Mouse (Mus musculus) CH12.LX (cell line): ENCODE measurements around the gene Ankmy2. TPM values are rescaled to one million over a fixed set of nuclear protein-coding genes. Genes with fewer than 3 reads are reported as not detected.

ENCODE experiments used
- DNase-seq: peaks from one replicate; pipeline ENCODE4 v3.0.0-alpha.2; 2013; ENCODE audit errors: extremely low read depth
- H3K27ac ChIP-seq: 2 replicates; pipeline ENCODE4 v1.5.1; 2012; ENCODE audit warnings: low read depth, mild to moderate bottlenecking, control low read depth, moderate library complexity; ENCODE audit not compliant: insufficient read depth
- H3K27me3 ChIP-seq: replicated peaks from 2 replicates; pipeline ENCODE3; 2012; ENCODE audit warnings: inconsistent platforms
- H3K36me3 ChIP-seq, 2 experiments: replicated peaks in 1 of 2; 2 replicates each; pipeline versions ENCODE3 to v1.6.1; 2012; ENCODE audit warnings: inconsistent platforms in 1 of 2, low read length in 1 of 2, mild to moderate bottlenecking in 1 of 2, mixed read lengths in 1 of 2, moderate library complexity in 1 of 2; ENCODE audit not compliant: control insufficient read depth in 1 of 2, insufficient read depth in 1 of 2
- H3K4me1 ChIP-seq, 2 experiments: 2 replicates each; pipeline ENCODE4 v1.6.1; 2012; ENCODE audit warnings: inconsistent platforms in 1 of 2, moderate library complexity in 1 of 2; ENCODE audit not compliant: insufficient read depth in 2 of 2, control insufficient read depth in 1 of 2
- H3K4me2 ChIP-seq: 2 replicates; pipeline ENCODE4 v1.6.1; 2012; ENCODE audit warnings: low read depth, mild to moderate bottlenecking, control low read depth; ENCODE audit not compliant: poor library complexity, insufficient read depth, severe bottlenecking
- H3K4me3 ChIP-seq, 3 experiments: fragments of 150-350 bp in 1 of 3; sonication (generic) in 1 of 3; replicated peaks in 1 of 3; 2 replicates each; pipeline versions ENCODE3 to v1.5.1; 2011 to 2012; ENCODE audit warnings: low read depth in 2 of 3, low read length in 2 of 3, mild to moderate bottlenecking in 2 of 3, moderate library complexity in 2 of 3, control low read depth in 1 of 3, improper control_type of control experiment in 1 of 3, inconsistent platforms in 1 of 3, mixed read lengths in 1 of 3; ENCODE audit not compliant: poor library complexity in 1 of 3
- H3K79me2 ChIP-seq: replicated peaks from 2 replicates; pipeline ENCODE4 v1.6.1; 2012; ENCODE audit warnings: mild to moderate bottlenecking, moderate library complexity; ENCODE audit not compliant: control insufficient read depth, poor library complexity, insufficient read depth, severe bottlenecking; ENCODE audit errors: extremely low read depth
- H3K9ac ChIP-seq: 2 replicates; pipeline ENCODE4 v1.6.1; 2012; ENCODE audit warnings: low read depth, mild to moderate bottlenecking, control low read depth, moderate library complexity; ENCODE audit not compliant: insufficient read depth
- H3K9me3 ChIP-seq: replicated peaks from 2 replicates; pipeline ENCODE3; 2012; ENCODE audit warnings: low read length, inconsistent platforms, mixed read lengths
- BHLHE40 ChIP-seq: IDR thresholded peaks from 2 replicates; pipeline ENCODE4 v1.6.1; 2011; ENCODE audit warnings: mild to moderate bottlenecking, low read depth, low read length, improper control_type of control experiment
- CHD2 ChIP-seq: IDR thresholded peaks from 2 replicates; pipeline ENCODE4 v1.6.1; 2011; ENCODE audit warnings: low read length, improper control_type of control experiment
- EP300 ChIP-seq: IDR thresholded peaks from 2 replicates; pipeline ENCODE4 v1.6.1; 2011; ENCODE audit warnings: low read length, improper control_type of control experiment
- ETS1 ChIP-seq: conservative IDR thresholded peaks from 2 replicates; pipeline ENCODE4 v1.6.1; 2012; ENCODE audit warnings: low read depth, mild to moderate bottlenecking, inconsistent platforms, low read length, improper control_type of control experiment, moderate library complexity
- JUN ChIP-seq: IDR thresholded peaks from 2 replicates; pipeline ENCODE4 v1.6.1; 2011; ENCODE audit warnings: low read depth, mild to moderate bottlenecking, low read length, improper control_type of control experiment, moderate library complexity; ENCODE audit not compliant: insufficient read depth
- KAT2A ChIP-seq: IDR thresholded peaks from 2 replicates; pipeline ENCODE4 v1.6.1; 2012; ENCODE audit warnings: low read length, improper control_type of control experiment, inconsistent platforms; ENCODE audit not compliant: insufficient replicate concordance
- MAFK ChIP-seq: IDR thresholded peaks from 2 replicates; pipeline ENCODE4 v1.6.1; 2011; ENCODE audit warnings: low read length, improper control_type of control experiment; ENCODE audit not compliant: insufficient replicate concordance
- MAZ ChIP-seq: IDR thresholded peaks from 2 replicates; pipeline ENCODE4 v1.6.1; 2012; ENCODE audit warnings: low read depth, mild to moderate bottlenecking, inconsistent platforms, low read length, improper control_type of control experiment, moderate library complexity
- MEF2A ChIP-seq: IDR thresholded peaks from 2 replicates; pipeline ENCODE4 v1.6.1; 2014; ENCODE audit warnings: low read depth, mild to moderate bottlenecking, inconsistent platforms, low read length, improper control_type of control experiment, borderline replicate concordance
- MXI1 ChIP-seq: IDR thresholded peaks from 2 replicates; pipeline ENCODE4 v1.6.1; 2011; ENCODE audit warnings: mild to moderate bottlenecking, low read depth, low read length, improper control_type of control experiment
- MYC ChIP-seq: IDR thresholded peaks from 2 replicates; pipeline ENCODE4 v1.6.1; 2011; ENCODE audit warnings: low read depth, mild to moderate bottlenecking, improper control_type of control experiment, low read length
- PAX5 ChIP-seq: IDR thresholded peaks from 2 replicates; pipeline ENCODE4 v1.6.1; 2012; ENCODE audit warnings: low read length, inconsistent platforms, mixed read lengths
- POLR2A ChIP-seq: IDR thresholded peaks from 2 replicates; pipeline ENCODE4 v1.6.1; 2011; ENCODE audit warnings: low read depth, mild to moderate bottlenecking, improper control_type of control experiment, low read length
- RAD21 ChIP-seq: IDR thresholded peaks from 2 replicates; pipeline ENCODE4 v1.6.1; 2011; ENCODE audit warnings: low read depth, mild to moderate bottlenecking, low read length, improper control_type of control experiment, moderate library complexity
- RCOR1 ChIP-seq: conservative IDR thresholded peaks from 2 replicates; pipeline ENCODE4 v1.6.1; 2012; ENCODE audit warnings: low read depth, mild to moderate bottlenecking, inconsistent platforms, low read length, improper control_type of control experiment
- SIN3A ChIP-seq: IDR thresholded peaks from 2 replicates; pipeline ENCODE4 v1.6.1; 2012; ENCODE audit warnings: low read length, improper control_type of control experiment, inconsistent platforms
- TBP ChIP-seq: conservative IDR thresholded peaks from 2 replicates; pipeline ENCODE4 v1.6.1; 2011; ENCODE audit warnings: low read depth, low read length, improper control_type of control experiment
- TCF12 ChIP-seq: IDR thresholded peaks from 2 replicates; pipeline ENCODE4 v1.6.1; 2014; ENCODE audit warnings: low read depth, mild to moderate bottlenecking, inconsistent platforms, low read length, improper control_type of control experiment
- UBTF ChIP-seq: IDR thresholded peaks from 2 replicates; pipeline ENCODE4 v1.6.1; 2012; ENCODE audit warnings: low read depth, mild to moderate bottlenecking, inconsistent platforms, low read length, improper control_type of control experiment, moderate library complexity
- USF1 ChIP-seq: IDR thresholded peaks from 2 replicates; pipeline ENCODE4 v1.6.1; 2014; ENCODE audit warnings: low read depth, mild to moderate bottlenecking, inconsistent platforms, low read length, improper control_type of control experiment
- USF2 ChIP-seq: conservative IDR thresholded peaks from 2 replicates; pipeline ENCODE4 v1.6.1; 2011; ENCODE audit warnings: low read depth, low read length, improper control_type of control experiment
- ZC3H11A ChIP-seq: IDR thresholded peaks from 2 replicates; pipeline ENCODE4 v1.6.1; 2012; ENCODE audit warnings: low read depth, mild to moderate bottlenecking, inconsistent platforms, low read length, improper control_type of control experiment
- ZKSCAN1 ChIP-seq: IDR thresholded peaks from 2 replicates; pipeline ENCODE4 v1.6.1; 2012; ENCODE audit warnings: low read depth, inconsistent platforms, low read length, improper control_type of control experiment, borderline replicate concordance
- ZMIZ1 ChIP-seq: IDR thresholded peaks from 2 replicates; pipeline ENCODE4 v1.6.1; 2012; ENCODE audit warnings: low read depth, mild to moderate bottlenecking, inconsistent platforms, low read length, improper control_type of control experiment
- ZNF384 ChIP-seq: IDR thresholded peaks from 2 replicates; pipeline ENCODE4 v1.6.1; 2012; ENCODE audit warnings: low read depth, low read length, improper control_type of control experiment, inconsistent platforms
- dilution Hi-C: fragments of 300-500 bp; cut with MboI; formaldehyde crosslinking; loops from 2 replicates; pipeline ENCODE4 v1.14.3; 2020; ENCODE audit warnings: low sequenced_read_pairs; ENCODE audit not compliant: extremely low pct_unique_long_range_greater_than_20kb, extremely low pct_ligation_motif_present
- in situ Hi-C: fragments of 300-500 bp; cut with MboI; formaldehyde crosslinking; loops from 3 replicates; pipeline ENCODE4 v1.14.3; 2019; ENCODE audit warnings: low sequenced_read_pairs, low pct_ligation_motif_present, low pct_unique_long_range_greater_than_20kb, mixed read lengths
- polyA plus RNA-seq: library from polyadenylated mRNA; unstranded; fragments of >175 nt; gene quantifications from 2 replicates; pipeline ENCODE4 v1.2.1, GENCODE M21; 2012; ENCODE audit warnings: low read depth; ENCODE audit not compliant: insufficient read length
- total RNA-seq, 2 experiments: library from RNA; depleted of rRNA; stranded (reverse); fragments of 300-350 nt in 1 of 2; fragments of >200 nt in 1 of 2; gene quantifications; 2 replicates each; pipeline ENCODE4 v1.2.3; 2012 to 2014

Gene Ankmy2
- total and polyA plus RNA-seq, 3 experiments: 13.8 to 19.1 (median 16.7) TPM

GRCm38 (mm10) chr12:36150265-36150664 is 6.6 kb upstream of the Ankmy2 start:
- H3K4me2 ChIP-seq: no peak overlapping the region
- H3K4me3 ChIP-seq: no peak overlapping the region
- DNase-seq: no peak
- no peak overlapping the region for H3K9ac ChIP-seq
- in situ Hi-C loops: no loop called here
- H3K9me3 ChIP-seq: no peaks in the 10 kb centered on the region
- no peak for TF ChIP-seq ZKSCAN1
- TF ChIP-seq ZC3H11A: no peak
- no peak for TF ChIP-seq MAFK
- TF ChIP-seq MAZ: no peak
- TF ChIP-seq EP300: no peak
- TF ChIP-seq ZNF384: no peak
- TF ChIP-seq, all 38 proteins: peak for 0
- Histone ChIP-seq H3K79me2 (peaks cover 68% of the 10 kb centered on the region), H3K27ac (no peak overlapping the region), H3K36me3 (peaks cover 0 to 45% of the 10 kb centered on the region in 2 experiments), H3K4me1 (peaks cover 13 to 22% of the 10 kb centered on the region in 2 experiments), H3K27me3 (no peaks in the 10 kb centered on the region)
- dilution Hi-C loops: no loop called here

GRCm38 (mm10) chr12:36150737-36151136 is 6.2 kb upstream of the Ankmy2 start:
- peaks cover 69% of the 10 kb centered on the region for H3K79me2 ChIP-seq

GRCm38 (mm10) chr12:36155141-36155641 is 1.7 kb upstream of the Ankmy2 start:
- DNase-seq: peak; percentile 56
- no peaks in the 10 kb centered on the region for H3K9me3 ChIP-seq
- H3K4me1 ChIP-seq: peaks cover 12 to 27% of the 10 kb centered on the region in 2 experiments
- peak overlapping the region; percentile 88 for H3K4me2 ChIP-seq
- H3K27ac ChIP-seq: no peak overlapping the region
- in situ Hi-C loops (no loop called here), dilution Hi-C loops (no loop called here)
- peaks cover 0 to 13% of the 10 kb centered on the region in 2 experiments for H3K36me3 ChIP-seq
- peak overlapping the region; percentile 56 for H3K9ac ChIP-seq
- peaks cover 47% of the 10 kb centered on the region for H3K79me2 ChIP-seq
- peak overlapping the region; percentile 77 to 97 (median 96) for H3K4me3 ChIP-seq
- no peaks in the 10 kb centered on the region for H3K27me3 ChIP-seq
- TF ChIP-seq TBP (no peak), TCF12 (peak; percentile 40; the same call in 1 of the 2 replicates), MEF2A (no peak), MAFK (0 out of 2 replicates have a peak, but pooled peaks have one; percentile 6), POLR2A (no peak), ETS1 (0 out of 2 replicates have a peak, but pooled peaks have one; percentile 9), JUN (no peak), MYC (peak; percentile 48; the same call in 1 of the 2 replicates), USF2 (no peak), SIN3A (0 out of 2 replicates have a peak, but pooled peaks have one; percentile 58), UBTF (no peak), ZKSCAN1 (no peak), ZMIZ1 (peak; percentile 20; the same call in 1 of the 2 replicates), USF1 (no peak), CHD2 (peak; percentile 67; the same call in 1 of the 2 replicates), MXI1 (peak; percentile 42), ZC3H11A (no peak), BHLHE40 (no peak)

More at GRCm38 (mm10) chr12:36150737-36151136, 6.2 kb upstream of the Ankmy2 start:
- H3K4me2 ChIP-seq: no peak overlapping the region
- H3K36me3 ChIP-seq: peaks cover 0 to 43% of the 10 kb centered on the region in 2 experiments
- H3K9ac ChIP-seq: no peak overlapping the region
- dilution Hi-C loops: no loop called here
- no peak for TF ChIP-seq POLR2A
- no peak for TF ChIP-seq MAZ
- TF ChIP-seq UBTF: no peak
- no peak for TF ChIP-seq KAT2A
- TF ChIP-seq MEF2A: no peak
- TF ChIP-seq RCOR1: no peak
- no peak for TF ChIP-seq RAD21
- no peak for TF ChIP-seq PAX5
- no peak for TF ChIP-seq ETS1
- TF ChIP-seq, all 38 proteins: peak for 0
- Histone ChIP-seq H3K27me3 (no peaks in the 10 kb centered on the region), H3K4me1 (peaks cover 13 to 22% of the 10 kb centered on the region in 2 experiments), H3K4me3 (no peak overlapping the region), H3K9me3 (no peaks in the 10 kb centered on the region), H3K27ac (no peak overlapping the region)
- no peak for DNase-seq
- in situ Hi-C loops: no loop called here
